ENCODE assay signal across 8 mouse cellular contexts in the genomic region with DNA sequence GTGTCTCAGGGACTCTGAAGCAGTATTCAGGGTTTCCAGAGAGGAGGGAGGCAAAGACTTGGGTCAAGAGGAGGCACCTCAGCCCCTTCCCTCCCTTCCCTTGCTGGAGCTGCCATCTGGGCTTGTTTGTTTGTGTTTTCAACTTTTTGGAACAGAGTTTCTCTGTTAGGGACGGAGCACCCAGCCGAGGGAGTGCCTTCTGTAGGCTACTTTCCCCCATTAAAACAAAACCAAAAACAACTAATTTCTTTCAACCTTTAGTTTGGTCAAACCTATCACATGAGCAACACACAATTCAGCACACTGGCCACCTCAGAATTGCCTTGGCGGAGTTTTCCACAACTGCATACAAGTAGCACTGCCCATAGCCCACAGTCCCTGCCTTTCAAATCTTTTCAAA. TPM values are rescaled to one million over a fixed set of nuclear protein-coding genes. Genes with fewer than 3 reads are reported as not detected.
DNase-seq lines count a peak whose midpoint lies in the region; ATAC-seq lines count a peak whose summit lies in the region.

No protein-coding gene starts in this region.

- H3K27ac ChIP-seq in heart, embryonic 10.5 days, result no peak overlapping the region
- peak overlapping the region; percentile 85 for H3K27ac ChIP-seq in embryonic facial prominence, embryonic 10.5 days (replicated peaks)
- H3K27ac ChIP-seq in hindbrain, embryonic 13.5 days, result peak overlapping the region; percentile 31; the same call in 1 of the 2 replicates
- no peak overlapping the region for H3K27ac ChIP-seq in midbrain, embryonic 16.5 days (ENCODE audit: low read length)

- H3K4me2 ChIP-seq in hindbrain, embryonic 13.5 days, result peak overlapping the region; percentile 64
- H3K4me2 ChIP-seq in midbrain, embryonic 16.5 days (ENCODE audit: low read length), result peak overlapping the region; percentile 37; the same call in 1 of the 2 replicates

- H3K4me3 ChIP-seq in heart, embryonic 10.5 days, result peak overlapping the region; percentile 64
- peak overlapping the region; percentile 64 for H3K4me3 ChIP-seq in embryonic facial prominence, embryonic 10.5 days
- peak overlapping the region; percentile 44 for H3K4me3 ChIP-seq in hindbrain, embryonic 13.5 days
- H3K4me3 ChIP-seq in midbrain, embryonic 16.5 days (ENCODE audit: low read depth, low read length), result peak overlapping the region; percentile 20; the same call in 1 of the 2 replicates

- peak overlapping the region; percentile 57 for H3K9ac ChIP-seq in hindbrain, embryonic 13.5 days
- no peak overlapping the region for H3K9ac ChIP-seq in midbrain, embryonic 16.5 days (ENCODE audit: low read depth, low read length)

- H3K36me3 ChIP-seq in heart, embryonic 10.5 days, result no peaks in the 10 kb centered on the region
- H3K36me3 ChIP-seq in embryonic facial prominence, embryonic 10.5 days (replicated peaks), result no peaks in the 10 kb centered on the region
- H3K36me3 ChIP-seq in hindbrain, embryonic 13.5 days, result no peaks in the 10 kb centered on the region
- no peaks in the 10 kb centered on the region for H3K36me3 ChIP-seq in midbrain, embryonic 16.5 days (ENCODE audit: control insufficient read depth, insufficient read depth, low read length)

- ATAC-seq in hindbrain, embryonic 13.5 days (ENCODE audit: low FRiP score), result no peak
- ATAC-seq in midbrain, embryonic 16.5 days, result peak; percentile 44; the same call in 1 of the 2 replicates
- ATAC-seq in erythroid progenitor cell, adult 5-6 weeks (replicated peaks; ENCODE audit: low FRiP score, poor library complexity, severe bottlenecking), result no peak

- H3K27me3 ChIP-seq in heart, embryonic 10.5 days (ENCODE audit: insufficient read depth, poor library complexity, severe bottlenecking), result no peaks in the 10 kb centered on the region
- H3K27me3 ChIP-seq in embryonic facial prominence, embryonic 10.5 days (replicated peaks; ENCODE audit: low read depth, poor library complexity, severe bottlenecking), result no peaks in the 10 kb centered on the region
- H3K27me3 ChIP-seq in hindbrain, embryonic 13.5 days, result 0 out of 2 replicates have a peak, but pooled peaks cover 4% of the 10 kb centered on the region
- H3K27me3 ChIP-seq in midbrain, embryonic 16.5 days (ENCODE audit: control insufficient read depth, insufficient read depth, low read depth, low read length), result no peaks in the 10 kb centered on the region

- no peak for DNase-seq in heart, embryonic 10.5 days (ENCODE audit: low spot score)
- DNase-seq in heart, adult 8-10 months (ENCODE audit: low spot score), result no peak
- peak; percentile 47 for DNase-seq in embryonic facial prominence, embryonic 10.5 days (ENCODE audit: low spot score)
- no peak for DNase-seq in urinary bladder, postnatal 14 days (ENCODE audit: low spot score)
- DNase-seq in thymus, postnatal 4 days, result no peak

- no peaks in the 10 kb centered on the region for H3K9me3 ChIP-seq in heart, embryonic 10.5 days
- H3K9me3 ChIP-seq in embryonic facial prominence, embryonic 10.5 days, result no peaks in the 10 kb centered on the region
- no peaks in the 10 kb centered on the region for H3K9me3 ChIP-seq in hindbrain, embryonic 13.5 days
- H3K9me3 ChIP-seq in midbrain, embryonic 16.5 days (replicated peaks; ENCODE audit: control insufficient read depth, low read length, poor library complexity, severe bottlenecking), result no peaks in the 10 kb centered on the region

- peaks cover 5% of the 10 kb centered on the region; the same call in 1 of the 2 replicates for H3K4me1 ChIP-seq in heart, embryonic 10.5 days
- peaks cover 32% of the 10 kb centered on the region for H3K4me1 ChIP-seq in embryonic facial prominence, embryonic 10.5 days
- peaks cover 19% of the 10 kb centered on the region for H3K4me1 ChIP-seq in hindbrain, embryonic 13.5 days (replicated peaks)
- peaks cover 4% of the 10 kb centered on the region for H3K4me1 ChIP-seq in midbrain, embryonic 16.5 days (ENCODE audit: control insufficient read depth, insufficient read depth, low read length)

- 35% methylated on average over 3 of the region's 3 CpGs for WGBS in heart, embryonic 10.5 days
- 13% methylated on average over 3 of the region's 3 CpGs for WGBS in embryonic facial prominence, embryonic 10.5 days
- 35% methylated on average over 3 of the region's 3 CpGs for WGBS in hindbrain, embryonic 13.5 days
- WGBS in midbrain, embryonic 16.5 days, result 36% methylated on average over 3 of the region's 3 CpGs

RNA-seq across cellular contexts. Expression of a gene that starts 1.2 kb away (rescaled TPM):
- 3.4 TPM in 2 replicates for polyA plus RNA-seq in heart, embryonic 10.5 days (2016; fragmentation: Nextera tagmentation; extraction: Ambion mirVana)
- total RNA-seq in heart, adult 8-10 months (2022), result 10 to 100 TPM in 3 of 4 experiments, 1 to 10 TPM in 1; 9.1 to 13.3 (median 11.2) TPM
- 10.6 and 13.6 TPM in 2 replicates for polyA plus RNA-seq in embryonic facial prominence, embryonic 10.5 days (2016; fragmentation: Nextera tagmentation; extraction: Ambion mirVana)
- 10.0 and 11.3 TPM in 2 replicates for polyA plus RNA-seq in hindbrain, embryonic 13.5 days (2015; fragmentation: Nextera tagmentation; extraction: Ambion mirVana)
- 7.9 and 10.6 TPM in 2 replicates for polyA plus RNA-seq in midbrain, embryonic 16.5 days (2015; fragmentation: Nextera tagmentation; extraction: Ambion mirVana)
- not detected in 2 replicates for total RNA-seq in erythroid progenitor cell, adult 5-6 weeks (2015; ENCODE audit: low replicate concordance)
- not detected in 2 replicates for total RNA-seq in erythroid progenitor cell, adult 5-6 weeks (2017; ENCODE audit: low replicate concordance)

RNA-seq across cellular contexts. Expression of a gene that starts 11.6 kb away (rescaled TPM):
- 3.6 and 4.0 TPM in 2 replicates for polyA plus RNA-seq in heart, embryonic 10.5 days (2016; fragmentation: Nextera tagmentation; extraction: Ambion mirVana)
- total RNA-seq in heart, adult 8-10 months (2022), result 1 to 10 TPM; 4.5 to 5.3 (median 4.7) TPM
- polyA plus RNA-seq in embryonic facial prominence, embryonic 10.5 days (2016; fragmentation: Nextera tagmentation; extraction: Ambion mirVana), result 3.2 and 3.4 TPM in 2 replicates
- polyA plus RNA-seq in hindbrain, embryonic 13.5 days (2015; fragmentation: Nextera tagmentation; extraction: Ambion mirVana), result 3.5 TPM in 2 replicates
- polyA plus RNA-seq in midbrain, embryonic 16.5 days (2015; fragmentation: Nextera tagmentation; extraction: Ambion mirVana), result 3.7 and 4.0 TPM in 2 replicates
- 0.84 and 1.4 TPM in 2 replicates for total RNA-seq in erythroid progenitor cell, adult 5-6 weeks (2015; ENCODE audit: low replicate concordance)
- total RNA-seq in erythroid progenitor cell, adult 5-6 weeks (2017; ENCODE audit: low replicate concordance), result 2.7 and 3.7 TPM in 2 replicates

Comparison
In these comparisons a context has a peak if more than half of its experiments do, and no peak if none do; other contexts are left out.
1. H3K27ac ChIP-seq: peak in embryonic facial prominence, embryonic 10.5 days (single experiment) and hindbrain, embryonic 13.5 days (single experiment); none in heart, embryonic 10.5 days (single experiment) and midbrain, embryonic 16.5 days (single experiment).
2. Peak in every context shown above with its lines, with median percentiles within 50 percentile points of each other: H3K4me3 ChIP-seq.